Mouse (Mus musculus) Patski (cell line): ENCODE data around the gene Rpusd2. TPM values are rescaled to one million over a fixed set of nuclear protein-coding genes. Genes with fewer than 3 reads are reported as not detected.
A peak's percentile ranks its signal among the peaks of the same experiment; 100 is the strongest.

ENCODE experiments used
- ATAC-seq: fragments of 100-300 bp; one replicate; pipeline ENCODE4 v1.8.0; 2021
- CTCF ChIA-PET: fragments of 350-600 bp; sonication (Branson Sonifier 250); formaldehyde crosslinking; loops from one replicate; lab custom pipeline; 2022; ENCODE audit warnings: inconsistent platforms; lab: Charles Lee
- POLR2A ChIA-PET: fragments of 350-600 bp; sonication (Branson Sonifier 250); formaldehyde crosslinking; loops from one replicate; lab custom pipeline; 2022; ENCODE audit warnings: antibody characterized with exemption, inconsistent platforms; lab: Charles Lee
- DNase-seq: peaks from one replicate; pipeline ENCODE4 v3.0.0-alpha.2; 2011; ENCODE audit warnings: low read depth, low spot score
- H3K27me3 ChIP-seq: fragments of 371-371 bp; one replicate; pipeline ENCODE4 v1.5.1; 2021
- CTCF ChIP-seq: fragments of 100-300 bp; IDR thresholded peaks from one replicate; pipeline ENCODE4 v1.5.1; 2021
- in situ Hi-C: fragments of 300-500 bp; cut with MboI; formaldehyde crosslinking; loops from 3 replicates; pipeline ENCODE4 v1.11.1; 2018; ENCODE audit warnings: low pct_unique_long_range_greater_than_20kb, mixed read lengths
- polyA plus RNA-seq: library from polyadenylated mRNA; unstranded; gene quantifications from one replicate; pipeline ENCODE4 v1.2.3, GENCODE M21; 2021

Gene Rpusd2
- polyA plus RNA-seq: 5.2 TPM

DNA sequence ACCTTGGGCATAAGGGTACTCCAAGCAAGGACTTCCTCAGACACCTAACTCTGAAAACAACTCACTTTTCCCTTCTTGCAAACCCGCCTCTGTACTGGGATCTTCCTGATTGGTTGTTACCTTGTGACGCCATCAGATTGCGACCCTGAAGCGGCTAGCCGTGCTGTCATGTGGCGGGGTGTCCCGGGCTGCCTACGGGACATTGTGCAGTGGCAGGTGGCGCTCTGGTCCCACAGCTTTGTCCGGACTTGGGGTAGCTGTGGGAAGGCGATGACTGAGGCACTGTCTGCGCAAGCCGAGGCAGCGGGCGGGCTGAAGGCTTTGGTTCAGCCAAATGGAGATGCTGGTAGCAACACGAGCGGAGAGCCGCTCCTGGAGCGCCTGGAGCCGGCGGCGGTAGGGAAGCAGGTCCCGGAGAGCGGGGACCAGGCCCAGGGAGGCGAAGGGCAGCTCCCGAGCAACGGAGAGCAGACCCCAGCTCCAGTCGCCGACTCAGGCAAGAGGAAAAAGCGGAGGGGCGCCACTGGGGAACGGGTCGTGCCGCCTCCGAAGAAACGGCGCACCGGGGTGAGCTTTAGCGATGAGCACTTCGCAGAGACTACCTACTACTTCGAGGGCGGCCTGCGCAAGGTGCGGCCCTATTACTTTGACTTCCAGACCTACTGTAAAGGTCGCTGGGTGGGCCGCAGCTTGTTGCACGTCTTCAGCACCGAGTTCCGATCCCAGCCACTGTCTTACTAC, at the start of gene Rpusd2:
TSS of gene Rpusd2 (plus strand) at position 135 of the 741 bp plus-strand sequence.
- DNase-seq: peak; percentile 70
- H3K27me3 ChIP-seq: no peaks in the 10 kb centered on the region
- in situ Hi-C loops: no loop called here
- ChIA-PET CTCF (interaction anchor here (0.5 kb wide), 1 partner anchor 8 kb away, joined by 3 read pairs; no protein-coding TSS in a partner anchor), POLR2A (interaction anchor here (0.6 to 1.4 kb wide), 2 partner anchors 10 to 48 kb away, joined by 4 to 5 read pairs; no protein-coding TSS in a partner anchor)
- peak; percentile 60 for ATAC-seq
- peak; percentile 29 for TF ChIP-seq CTCF

DNA sequence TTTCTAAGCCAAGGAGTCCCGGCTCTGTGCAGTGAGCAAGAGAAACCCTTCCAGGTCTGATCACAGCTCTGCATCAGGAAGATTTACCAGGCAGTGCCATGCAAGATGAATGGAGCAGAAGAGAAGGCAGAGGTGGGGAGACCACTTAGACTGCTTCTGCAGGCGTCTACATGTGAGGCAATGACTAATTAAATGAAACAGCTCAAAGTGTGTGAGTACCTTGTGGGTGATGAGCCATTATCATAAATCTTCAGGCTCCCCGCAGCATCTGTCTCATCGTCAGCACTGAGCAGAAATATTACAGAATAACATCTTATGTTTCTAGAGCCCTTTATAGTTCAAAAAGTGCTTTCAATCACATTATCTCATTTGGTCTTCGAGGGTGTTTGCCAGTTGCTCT, 39.1 kb upstream of the Rpusd2 start:
- TF ChIP-seq CTCF: no peak
- H3K27me3 ChIP-seq: peaks cover 13% of the 10 kb centered on the region
- ATAC-seq: no peak
- in situ Hi-C loops: loop anchor here (25.0 kb wide), 1 partner anchor 208 kb away; the partner anchor contains the start of gene Disp2
- DNase-seq: no peak
- POLR2A ChIA-PET: no interaction called here
- CTCF ChIA-PET: interaction anchor here (1.6 kb wide), 1 partner anchor 18 kb away, joined by 3 read pairs; no protein-coding TSS in a partner anchor

DNA sequence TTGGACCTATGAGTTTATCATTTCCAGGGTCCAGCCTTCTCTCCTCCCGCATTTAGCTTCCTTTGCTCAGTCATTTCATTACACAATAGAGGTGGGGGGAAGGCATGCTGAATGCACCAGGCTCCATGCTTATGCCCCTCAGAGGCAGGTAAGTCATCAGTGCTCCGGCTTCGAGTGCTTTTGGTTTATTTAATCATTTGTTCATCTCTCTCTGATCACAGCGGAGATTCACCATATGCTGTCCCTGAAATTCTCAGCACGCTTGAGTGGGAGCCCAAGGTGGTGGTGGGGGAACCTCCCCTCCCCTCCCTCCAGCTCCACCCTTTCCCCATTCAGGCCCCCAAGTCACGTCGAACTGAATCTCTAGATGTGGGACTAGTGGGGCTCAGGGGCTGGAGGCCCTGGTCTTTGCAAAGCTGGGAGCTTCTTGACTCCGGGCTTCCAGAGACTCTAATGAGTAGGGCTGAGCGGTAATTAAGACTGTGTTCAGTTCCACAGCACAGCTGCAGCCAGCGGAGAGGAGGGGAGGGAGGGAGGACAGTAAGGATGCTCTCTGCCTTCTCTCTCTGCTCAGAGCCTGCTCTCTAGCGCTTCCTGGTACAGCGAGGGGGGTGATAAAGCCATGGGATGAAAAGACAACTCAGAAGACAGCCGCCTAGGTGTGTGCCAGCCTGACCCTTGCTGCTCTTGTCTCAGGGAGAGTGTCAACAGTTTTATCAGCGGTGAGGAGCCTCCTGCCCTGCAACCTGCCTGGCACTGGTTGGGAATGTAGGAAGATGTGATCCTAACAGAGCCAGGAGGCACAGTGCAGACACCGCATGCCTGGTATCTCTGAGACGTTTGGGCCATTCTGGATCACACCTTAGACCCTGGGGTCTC, 38.4 kb upstream of the Rpusd2 start:
- ChIA-PET CTCF (interaction anchor here (1.6 kb wide), 1 partner anchor 19 kb away, joined by 3 read pairs; no protein-coding TSS in a partner anchor), POLR2A (no interaction called here)
- no peak for TF ChIP-seq CTCF
- DNase-seq: no peak
- peaks cover 13% of the 10 kb centered on the region for H3K27me3 ChIP-seq
- in situ Hi-C loops: loop anchor here (25.0 kb wide), 1 partner anchor 209 kb away; the partner anchor contains the start of gene Disp2
- ATAC-seq: no peak

DNA sequence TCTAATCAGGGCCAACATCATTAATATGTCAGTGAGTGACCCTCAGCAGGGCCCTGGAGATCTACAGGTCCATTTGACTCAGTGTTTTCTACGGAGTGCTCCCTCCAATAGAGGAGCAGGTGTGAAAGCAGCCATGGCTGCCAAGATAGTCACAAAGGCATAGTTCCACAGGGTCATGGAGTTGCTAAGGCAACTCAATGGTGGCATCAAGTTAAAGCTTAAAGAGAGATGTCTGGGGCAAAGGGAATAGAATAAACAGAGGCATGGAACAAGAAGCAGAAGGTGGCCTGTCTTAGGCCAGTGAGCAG, 37.8 kb upstream of the Rpusd2 start:
- DNase-seq (no peak), ATAC-seq (no peak)
- no peak for TF ChIP-seq CTCF
- H3K27me3 ChIP-seq: peaks cover 13% of the 10 kb centered on the region
- CTCF ChIA-PET: no interaction called here
- POLR2A ChIA-PET: no interaction called here
- in situ Hi-C loops: loop anchor here (25.0 kb wide), 1 partner anchor 209 kb away; the partner anchor contains the start of gene Disp2

DNA sequence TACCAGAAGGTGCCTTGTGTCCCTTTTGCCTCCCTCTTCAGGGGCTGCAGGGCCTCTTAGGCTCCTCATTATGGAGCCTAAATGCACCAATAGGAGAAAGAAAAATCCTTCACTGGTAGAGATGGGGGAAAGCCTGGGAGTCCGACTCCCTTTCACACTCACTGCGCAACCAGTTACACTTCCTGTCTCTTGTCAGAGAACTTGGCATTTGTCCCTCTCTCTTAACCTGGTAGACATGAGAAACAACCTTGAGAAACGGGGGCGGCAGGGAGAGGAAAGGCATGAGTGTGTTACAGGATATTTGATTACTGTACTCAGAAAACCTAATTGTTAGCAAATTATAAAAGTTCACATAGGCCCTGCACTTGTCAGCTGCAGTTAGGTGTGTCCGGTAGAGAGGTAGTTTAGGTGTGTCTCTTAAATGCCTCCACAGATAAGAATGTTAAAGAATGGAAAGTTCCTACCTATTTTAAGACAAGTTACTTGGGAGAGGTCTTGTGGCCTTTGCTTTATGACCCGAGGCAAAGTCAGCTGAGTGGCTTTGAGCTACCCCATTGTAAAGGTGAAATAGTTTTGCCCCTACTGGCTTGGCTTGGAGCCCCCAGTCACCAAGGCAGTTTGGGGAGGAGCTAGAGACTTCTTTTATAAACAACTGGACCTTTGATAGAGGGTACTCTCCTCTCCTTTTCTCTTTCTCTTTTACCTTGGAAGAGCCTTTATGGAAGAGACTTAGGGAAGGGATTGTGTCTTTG, 36.3 kb upstream of the Rpusd2 start:
- no peak for ATAC-seq
- no peak for TF ChIP-seq CTCF
- peaks cover 8% of the 10 kb centered on the region for H3K27me3 ChIP-seq
- in situ Hi-C loops: loop anchor here (25.0 kb wide), 1 partner anchor 211 kb away; the partner anchor contains the start of gene Disp2
- ChIA-PET CTCF (interaction anchor here (0.9 to 1.3 kb wide), 2 partner anchors 10 to 20 kb away, joined by 3 read pairs; no protein-coding TSS in a partner anchor), POLR2A (interaction anchor here (0.6 kb wide), 1 partner anchor 12 kb away, joined by 3 read pairs; no protein-coding TSS in a partner anchor)
- DNase-seq: no peak

DNA sequence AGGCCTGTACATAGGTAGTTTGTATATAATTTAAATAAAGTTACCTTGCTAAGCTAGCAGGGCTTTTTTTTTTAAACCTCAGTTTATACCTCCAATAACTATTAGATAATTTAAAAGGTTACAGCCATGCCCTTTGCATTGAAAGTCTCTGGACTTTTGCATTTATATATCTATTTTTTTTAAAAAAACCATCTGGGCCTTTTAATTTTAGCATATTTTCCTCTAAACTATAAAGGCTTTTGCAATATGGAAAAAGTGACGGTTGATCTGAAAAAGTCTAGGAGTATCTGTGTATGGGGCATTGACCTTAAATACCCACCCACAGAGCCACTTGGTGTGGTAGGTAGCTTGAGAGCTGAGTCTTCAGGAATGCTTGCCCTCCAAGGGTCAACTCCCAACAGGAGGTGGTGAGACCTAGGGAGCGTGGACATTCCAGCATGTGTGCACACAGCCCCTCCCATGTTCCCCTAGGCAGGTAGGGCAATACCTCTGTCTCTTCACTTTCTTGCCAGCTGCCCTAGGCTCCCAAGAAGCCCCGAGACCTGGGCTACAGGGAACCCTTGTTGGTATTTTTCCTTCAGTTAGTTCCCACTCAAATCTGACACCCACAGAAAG, 35.5 kb upstream of the Rpusd2 start:
- CTCF ChIA-PET: interaction anchor here (0.9 to 1.3 kb wide), 2 partner anchors 11 to 21 kb away, joined by 3 read pairs; no protein-coding TSS in a partner anchor
- in situ Hi-C loops: loop anchor here (25.0 kb wide), 1 partner anchor 212 kb away; the partner anchor contains the start of gene Disp2
- POLR2A ChIA-PET: interaction anchor here (0.6 kb wide), 1 partner anchor 13 kb away, joined by 3 read pairs; no protein-coding TSS in a partner anchor
- no peak for DNase-seq
- TF ChIP-seq CTCF: no peak
- ATAC-seq: no peak
- H3K27me3 ChIP-seq: peaks cover 8% of the 10 kb centered on the region

DNA sequence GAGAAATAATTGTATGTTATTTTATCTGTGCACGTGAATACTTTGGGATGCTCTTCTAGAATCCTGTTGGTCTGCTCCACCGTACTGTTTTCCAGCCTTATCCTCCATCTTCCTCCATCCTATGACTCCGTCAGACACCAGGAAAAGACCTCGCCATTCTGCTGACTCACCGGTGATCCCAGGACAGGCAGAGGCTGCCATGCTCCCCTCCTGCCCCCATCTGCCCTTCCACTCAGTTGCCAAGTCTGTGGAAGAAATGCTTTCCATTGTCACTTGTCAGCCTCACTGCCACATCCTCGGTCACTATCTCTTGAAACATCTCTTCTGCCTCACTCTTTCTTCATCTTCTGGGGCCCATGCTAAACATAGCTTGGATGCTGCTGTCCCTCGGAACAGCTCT, 27.7 kb upstream of the Rpusd2 start:
- ChIA-PET POLR2A (no interaction called here), CTCF (no interaction called here)
- no peak for ATAC-seq
- no peaks in the 10 kb centered on the region for H3K27me3 ChIP-seq
- in situ Hi-C loops: no loop called here
- no peak for DNase-seq
- no peak for TF ChIP-seq CTCF

DNA sequence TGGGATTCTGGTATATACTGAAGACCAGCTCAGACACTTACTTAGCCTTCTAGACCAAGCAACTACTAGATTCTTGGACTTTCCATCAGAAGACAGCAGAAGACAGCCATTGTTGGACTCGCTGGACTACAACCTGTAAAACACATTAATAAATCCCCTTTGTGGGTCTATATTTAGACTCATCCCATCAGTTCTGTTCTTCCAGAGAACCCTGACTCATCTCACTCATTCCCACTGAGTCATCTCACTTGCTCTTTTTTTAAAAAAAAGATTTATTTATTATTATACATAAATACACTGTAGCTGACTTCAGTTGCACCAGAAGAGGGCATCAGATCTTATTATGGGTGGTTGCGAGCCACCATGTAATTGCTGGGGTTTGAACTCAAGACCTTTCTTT, 25.2 kb upstream of the Rpusd2 start:
- ChIA-PET CTCF (interaction anchor here (1.5 kb wide), 1 partner anchor 10 kb away, joined by 3 read pairs; no protein-coding TSS in a partner anchor), POLR2A (no interaction called here)
- ATAC-seq: no peak
- in situ Hi-C loops: no loop called here
- TF ChIP-seq CTCF: no peak
- no peaks in the 10 kb centered on the region for H3K27me3 ChIP-seq
- DNase-seq: no peak

DNA sequence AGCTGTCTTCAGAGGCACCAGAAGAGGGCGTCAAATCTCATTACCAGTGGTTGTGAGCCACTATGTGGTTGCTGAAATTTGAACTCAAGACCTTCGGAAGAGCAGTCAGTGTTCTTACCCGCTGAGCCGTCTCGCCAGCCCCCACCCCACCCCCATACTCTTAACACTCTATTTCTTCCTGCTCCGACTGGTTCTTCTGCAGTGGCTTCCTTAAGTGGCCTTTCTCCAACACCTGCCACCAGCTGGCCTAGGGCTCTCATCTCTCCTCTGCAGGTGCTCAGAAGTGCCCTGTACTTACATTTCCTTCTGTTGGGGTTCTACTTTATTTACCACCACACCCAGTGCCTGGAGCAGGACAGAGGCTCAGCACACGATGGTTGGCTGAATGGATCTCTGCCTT, 19.6 kb upstream of the Rpusd2 start:
- CTCF ChIA-PET: no interaction called here
- DNase-seq (no peak), ATAC-seq (no peak)
- TF ChIP-seq CTCF: no peak
- H3K27me3 ChIP-seq: no peaks in the 10 kb centered on the region
- in situ Hi-C loops: no loop called here
- POLR2A ChIA-PET: no interaction called here
